Mouse (Mus musculus): ENCODE measurements around the gene Nup35. TPM values are rescaled to one million over a fixed set of nuclear protein-coding genes. Genes with fewer than 3 reads are reported as not detected.

The Nup35 gene
- 54.9 and 59.0 TPM in 2 replicates for polyA plus RNA-seq (2015; fragmentation: Nextera tagmentation; extraction: Ambion mirVana)

DNA sequence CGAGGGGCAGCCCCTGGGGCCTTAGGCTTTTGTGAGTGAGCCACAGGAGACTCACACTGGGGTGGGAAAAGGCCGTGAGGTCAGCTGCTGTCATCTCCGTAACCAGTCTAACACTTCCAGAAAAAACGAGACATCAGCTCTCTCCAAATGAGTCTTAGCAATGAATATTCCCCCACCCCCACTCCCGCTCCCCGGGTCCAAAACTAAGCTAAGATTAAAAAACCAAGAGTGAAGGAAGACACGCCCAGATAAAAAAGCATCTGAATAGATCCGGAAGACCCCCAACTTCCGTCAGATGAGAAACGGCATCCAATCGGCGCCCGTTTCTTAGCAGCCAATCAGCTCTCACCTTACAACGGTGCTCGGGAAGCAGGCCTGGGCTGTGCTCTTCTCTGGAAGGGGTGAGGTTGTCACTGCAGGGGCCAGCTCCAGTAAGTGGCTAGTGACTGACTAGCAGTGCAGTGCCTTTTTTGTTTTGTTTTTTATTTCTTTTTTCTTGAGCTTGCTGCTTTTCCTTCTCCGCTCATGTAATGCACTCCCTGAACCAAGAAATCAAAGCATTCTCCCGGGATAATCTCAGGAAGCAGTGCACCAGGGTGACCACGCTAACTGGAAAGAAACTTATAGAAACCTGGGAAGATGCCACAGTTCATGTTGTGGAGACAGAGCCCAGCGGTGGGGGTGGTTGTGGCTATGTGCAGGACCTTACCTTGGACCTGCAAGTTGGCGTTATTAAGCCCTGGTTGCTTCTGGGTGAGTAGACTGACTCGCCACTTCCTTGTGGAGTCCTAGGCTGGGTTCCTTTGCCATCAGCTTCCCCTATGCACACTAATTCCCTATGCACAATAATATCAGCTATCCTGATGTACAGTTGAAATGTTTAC, at the start of gene Nup35, which contains the start of gene Dusp19:
Gene Nup35, plus strand, starts transcription at position 383 of the 884 bp plus-strand sequence.
Gene Dusp19, plus strand, starts transcription at position 192 of the 884 bp plus-strand sequence.
- H3K9me3 ChIP-seq, result no peaks in the 10 kb centered on the region
- peak within 1 kb of the TSS; percentile 62 for H3K4me3 ChIP-seq
- 2% methylated on average over 21 of the region's 21 CpGs for WGBS
- peaks cover 13% of the 10 kb centered on the region for H3K4me1 ChIP-seq (replicated peaks)
- H3K4me2 ChIP-seq, result peak within 1 kb of the TSS; percentile 86
- peak within 1 kb of the TSS; percentile 79 for H3K9ac ChIP-seq
- peak within 1 kb of the TSS; percentile 70 for H3K27ac ChIP-seq (replicated peaks)
- no peaks in the 10 kb centered on the region for H3K27me3 ChIP-seq
- H3K36me3 ChIP-seq, result 0 out of 2 replicates have a peak, but pooled peaks cover 6% of the 10 kb centered on the region
- peak; percentile 100 for ATAC-seq (ENCODE audit: low read depth)

- 88% methylated on average over 4 of the region's 4 CpGs for WGBS
- H3K9ac ChIP-seq, result no peak overlapping the region
- H3K36me3 ChIP-seq, result no peaks in the 10 kb centered on the region
- 0 out of 2 replicates have a peak, but pooled peaks cover 2% of the 10 kb centered on the region for H3K4me1 ChIP-seq (replicated peaks)
- no peaks in the 10 kb centered on the region for H3K27me3 ChIP-seq
- no peak overlapping the region for H3K4me3 ChIP-seq
- no peak overlapping the region for H3K27ac ChIP-seq (replicated peaks)
- H3K9me3 ChIP-seq, result no peaks in the 10 kb centered on the region
- H3K4me2 ChIP-seq, result no peak overlapping the region
- ATAC-seq (ENCODE audit: low read depth), result no peak
Observed at GRCm38 (mm10) chr2:80567411-80567810, 49.6 kb upstream of the Nup35 start.

DNA sequence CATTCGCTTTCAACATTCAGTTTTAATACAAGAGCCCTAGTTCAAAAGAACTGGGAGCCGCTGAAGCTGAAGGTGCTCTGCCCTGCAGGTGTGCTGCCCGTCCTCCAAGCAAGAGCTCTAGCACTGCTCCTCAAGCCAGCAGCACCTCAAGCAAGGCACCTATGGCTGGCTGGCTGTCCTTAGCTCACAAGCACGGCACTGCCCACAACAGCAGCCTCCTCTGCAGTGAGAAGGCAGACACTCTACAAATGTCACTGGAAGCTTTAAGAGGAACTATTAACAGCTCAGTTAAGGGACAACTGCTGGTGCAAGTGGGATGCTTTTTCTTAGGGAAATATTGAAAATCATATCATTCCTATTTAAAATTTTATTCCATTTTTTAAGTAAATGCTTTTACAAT, 46.4 kb upstream of the Nup35 start:
- 78% methylated on average over 4 of the region's 4 CpGs for WGBS
- Histone ChIP-seq H3K9me3 (no peaks in the 10 kb centered on the region), H3K9ac (no peak overlapping the region), H3K27ac (replicated peaks) (no peak overlapping the region), H3K36me3 (no peaks in the 10 kb centered on the region), H3K4me1 (replicated peaks) (0 out of 2 replicates have a peak, but pooled peaks cover 6% of the 10 kb centered on the region), H3K4me3 (no peak overlapping the region), H3K27me3 (no peaks in the 10 kb centered on the region), H3K4me2 (no peak overlapping the region)
- ATAC-seq (ENCODE audit: low read depth), result no peak

- Histone ChIP-seq H3K27ac (replicated peaks) (no peak overlapping the region), H3K9ac (no peak overlapping the region), H3K36me3 (no peaks in the 10 kb centered on the region), H3K4me1 (replicated peaks) (peaks cover 23% of the 10 kb centered on the region), H3K27me3 (no peaks in the 10 kb centered on the region), H3K4me3 (no peak overlapping the region), H3K9me3 (no peaks in the 10 kb centered on the region), H3K4me2 (no peak overlapping the region)
- ATAC-seq (ENCODE audit: low read depth), result no peak
- 98% methylated on average over 1 of the region's 1 CpGs for WGBS
Observed at GRCm38 (mm10) chr2:80577286-80577685, 39.8 kb upstream of the Nup35 start.

DNA sequence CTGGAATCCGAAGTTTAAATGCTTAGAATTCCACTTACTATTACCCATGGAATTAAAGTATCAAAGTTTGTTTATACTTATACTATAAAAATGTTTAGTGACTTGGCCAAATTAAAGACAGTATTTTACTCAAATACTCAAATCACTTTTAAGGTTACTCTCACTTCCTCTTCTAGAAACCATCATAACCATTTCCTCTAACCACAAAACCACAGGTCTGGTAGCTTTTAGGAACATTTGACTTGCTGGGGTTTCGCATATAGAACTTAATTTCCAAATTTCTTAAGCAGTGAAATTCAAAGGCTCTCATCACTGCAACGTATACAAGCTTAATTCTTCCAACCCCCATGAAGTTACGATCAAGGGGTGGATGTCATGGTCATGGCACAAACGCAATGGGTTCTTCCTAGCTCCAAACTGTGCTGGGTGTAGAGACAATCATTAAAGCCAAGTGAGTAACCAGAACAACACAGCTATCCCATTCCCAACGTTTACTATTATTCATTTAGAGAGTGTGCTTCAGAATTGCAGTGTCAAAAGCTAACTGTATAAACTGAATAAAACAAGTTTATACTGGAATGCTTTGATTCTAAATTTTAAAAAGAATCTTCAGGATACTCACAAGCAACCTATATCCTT, 37.7 kb upstream of the Nup35 start:
- WGBS, result 44% methylated on average over 6 of the region's 6 CpGs
- H3K27ac ChIP-seq (replicated peaks), result no peak overlapping the region
- H3K27me3 ChIP-seq, result no peaks in the 10 kb centered on the region
- peaks cover 20% of the 10 kb centered on the region for H3K4me1 ChIP-seq (replicated peaks)
- peak overlapping the region; percentile 69 for H3K4me2 ChIP-seq
- peak overlapping the region; percentile 46 for H3K9ac ChIP-seq
- H3K36me3 ChIP-seq, result no peaks in the 10 kb centered on the region
- H3K9me3 ChIP-seq, result no peaks in the 10 kb centered on the region
- H3K4me3 ChIP-seq, result peak overlapping the region; percentile 91
- no peak for ATAC-seq (ENCODE audit: low read depth)

DNA sequence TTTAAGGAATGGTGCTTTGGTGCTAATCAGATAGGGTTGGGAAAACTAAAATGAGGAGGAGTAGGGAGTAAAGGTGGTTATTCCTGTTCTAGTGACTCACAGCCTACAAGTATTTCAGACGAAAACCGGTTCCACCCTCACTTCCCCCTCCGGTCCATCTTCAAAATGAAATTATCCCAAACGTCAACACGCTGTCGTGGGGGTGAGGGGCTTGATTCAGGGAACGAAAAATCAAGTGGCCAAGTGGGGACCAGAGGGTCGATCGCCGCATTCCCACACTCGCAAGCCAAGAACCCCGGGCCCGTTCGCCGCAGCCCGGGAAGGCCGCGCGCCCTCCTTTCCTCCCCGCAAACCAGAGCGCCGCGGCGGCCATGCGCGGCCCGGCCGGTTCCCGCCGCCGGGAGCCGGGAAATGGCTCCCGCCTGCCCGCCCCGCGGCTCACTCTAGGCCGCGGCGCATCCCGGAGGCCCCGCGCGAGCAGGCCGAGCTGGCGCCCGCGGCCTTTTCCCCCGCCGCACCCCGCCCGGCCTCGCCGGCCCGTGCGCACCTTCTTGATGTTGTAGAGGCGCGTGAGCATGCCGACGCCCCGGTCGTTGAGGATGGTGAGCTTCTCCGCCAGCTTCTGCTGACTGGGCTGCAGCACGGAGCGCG, 36.6 kb upstream of the Nup35 start:
- Histone ChIP-seq H3K27me3 (no peaks in the 10 kb centered on the region), H3K36me3 (no peaks in the 10 kb centered on the region), H3K9ac (peak overlapping the region; percentile 97), H3K4me3 (peak overlapping the region; percentile 91), H3K27ac (replicated peaks) (peak overlapping the region; percentile 98), H3K4me1 (replicated peaks) (peaks cover 20% of the 10 kb centered on the region), H3K4me2 (peak overlapping the region; percentile 69), H3K9me3 (no peaks in the 10 kb centered on the region)
- 1% methylated on average over 46 of the region's 65 CpGs for WGBS
- peak; percentile 81 for ATAC-seq (ENCODE audit: low read depth)

- peak; percentile 95 for ATAC-seq (ENCODE audit: low read depth)
- H3K27ac ChIP-seq (replicated peaks), result peak within 1 kb of the TSS; percentile 98
- peaks cover 20% of the 10 kb centered on the region for H3K4me1 ChIP-seq (replicated peaks)
- WGBS, result under 1% methylated on average over 77 of the region's 88 CpGs
- H3K4me2 ChIP-seq, result peak within 1 kb of the TSS; percentile 69
- H3K9me3 ChIP-seq, result no peaks in the 10 kb centered on the region
- peak within 1 kb of the TSS; percentile 97 for H3K9ac ChIP-seq
- no peaks in the 10 kb centered on the region for H3K27me3 ChIP-seq
- H3K4me3 ChIP-seq, result peak within 1 kb of the TSS; percentile 91
- no peaks in the 10 kb centered on the region for H3K36me3 ChIP-seq
Observed at GRCm38 (mm10) chr2:80581043-80581711, 35.9 kb upstream of the Nup35 start, which contains the start of gene Nckap1. Gene Nckap1 (minus strand): TSS chr2:80581380.

- no peak overlapping the region for H3K27ac ChIP-seq (replicated peaks)
- H3K9ac ChIP-seq, result no peak overlapping the region
- no peak overlapping the region for H3K4me2 ChIP-seq
- no peaks in the 10 kb centered on the region for H3K27me3 ChIP-seq
- 84% methylated on average over 3 of the region's 3 CpGs for WGBS
- no peaks in the 10 kb centered on the region for H3K36me3 ChIP-seq
- ATAC-seq (ENCODE audit: low read depth), result no peak
- no peaks in the 10 kb centered on the region for H3K9me3 ChIP-seq
- peaks cover 16% of the 10 kb centered on the region for H3K4me1 ChIP-seq (replicated peaks)
- no peak overlapping the region for H3K4me3 ChIP-seq
Observed at GRCm38 (mm10) chr2:80582356-80582755, 34.7 kb upstream of the Nup35 start.

DNA sequence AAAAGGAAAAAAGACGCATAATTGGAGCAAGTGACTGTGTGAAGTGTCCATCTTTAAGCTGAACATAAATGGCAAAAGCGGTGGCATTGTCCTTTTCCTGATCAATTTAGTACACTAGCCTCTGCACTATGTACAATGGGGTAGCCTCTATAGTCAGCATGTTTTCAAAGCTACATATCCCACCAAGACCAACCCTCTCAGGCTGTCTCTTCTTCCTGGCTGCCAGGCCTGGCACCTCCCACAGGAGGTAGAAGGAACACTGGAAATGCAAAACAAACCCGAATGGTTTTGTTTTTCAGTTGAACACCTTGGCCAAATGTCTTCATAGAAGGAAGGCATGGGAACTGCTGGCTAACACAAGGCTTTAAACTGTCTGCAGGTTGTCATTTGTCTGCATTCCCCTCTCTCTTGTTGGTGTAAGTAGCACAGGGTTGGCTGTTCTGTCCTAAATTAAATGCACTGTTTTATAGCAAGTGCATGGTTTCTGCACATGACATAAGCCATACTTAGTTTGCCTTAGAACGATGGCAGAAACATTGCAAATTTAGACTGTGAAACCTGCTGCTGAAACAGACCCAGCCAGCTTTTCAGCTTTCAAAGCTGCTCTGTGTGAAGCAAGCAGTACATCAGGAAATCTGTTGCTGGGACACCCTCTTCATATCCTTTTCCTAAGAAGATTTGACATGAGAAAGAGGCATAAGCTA, 22.7 kb upstream of the Nup35 start:
- ATAC-seq (ENCODE audit: low read depth), result no peak
- 80% methylated on average over 4 of the region's 4 CpGs for WGBS

GRCm38 (mm10) chr2:80596960-80597359, 20.1 kb upstream of the Nup35 start:
- no peak for ATAC-seq (ENCODE audit: low read depth)
- Histone ChIP-seq H3K4me1 (replicated peaks) (no peaks in the 10 kb centered on the region), H3K9me3 (no peaks in the 10 kb centered on the region), H3K36me3 (no peaks in the 10 kb centered on the region), H3K27ac (replicated peaks) (no peak overlapping the region), H3K4me3 (no peak overlapping the region), H3K4me2 (no peak overlapping the region), H3K9ac (no peak overlapping the region), H3K27me3 (no peaks in the 10 kb centered on the region)
- 77% methylated on average over 5 of the region's 5 CpGs for whole genome bisulfite sequencing

More for the DNA sequence above, 22.7 kb upstream of the Nup35 start:
- no peaks in the 10 kb centered on the region for H3K9me3 ChIP-seq
- no peak overlapping the region for H3K4me3 ChIP-seq
- no peak overlapping the region for H3K4me2 ChIP-seq
- H3K27ac ChIP-seq (replicated peaks), result no peak overlapping the region
- H3K9ac ChIP-seq, result no peak overlapping the region
- H3K4me1 ChIP-seq (replicated peaks), result no peaks in the 10 kb centered on the region
- H3K27me3 ChIP-seq, result no peaks in the 10 kb centered on the region
- no peaks in the 10 kb centered on the region for H3K36me3 ChIP-seq

- Histone ChIP-seq H3K9ac (no peak overlapping the region), H3K27ac (replicated peaks) (no peak overlapping the region), H3K4me1 (replicated peaks) (no peaks in the 10 kb centered on the region), H3K27me3 (no peaks in the 10 kb centered on the region), H3K4me2 (no peak overlapping the region), H3K9me3 (no peaks in the 10 kb centered on the region), H3K4me3 (no peak overlapping the region), H3K36me3 (no peaks in the 10 kb centered on the region)
- ATAC-seq (ENCODE audit: low read depth), result no peak
- WGBS, result 83% methylated on average over 3 of the region's 3 CpGs
Observed at GRCm38 (mm10) chr2:80599850-80600249, 17.2 kb upstream of the Nup35 start.

Measured in neural tube, embryonic 13.5 days (tissue).